ENCODE assay signal across 8 mouse cellular contexts in the genomic region with DNA sequence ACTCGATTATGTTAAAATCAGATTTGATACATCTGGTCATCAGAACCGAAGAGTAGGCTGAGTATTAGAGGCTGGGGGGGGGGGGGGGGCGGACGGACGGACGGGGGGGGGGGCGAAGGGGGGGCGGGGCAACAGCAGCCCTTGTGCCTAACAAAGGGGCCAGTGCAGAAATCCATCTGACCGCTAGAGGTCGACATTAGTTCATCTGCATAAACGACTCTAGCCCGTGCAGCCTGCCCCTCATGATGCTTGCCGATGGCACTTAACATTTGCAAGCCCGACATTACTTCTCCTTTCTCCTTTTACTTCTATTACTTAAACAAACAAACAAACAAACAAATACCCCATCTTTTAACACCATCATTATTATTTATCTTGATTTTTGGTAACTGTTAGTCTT. TPM values are rescaled to one million over a fixed set of nuclear protein-coding genes. Genes with fewer than 3 reads are reported as not detected.
A peak's percentile ranks its signal among the peaks of the same experiment; 100 is the strongest.
DNase-seq lines count a peak whose midpoint lies in the region; ATAC-seq and TF ChIP-seq lines count a peak whose summit lies in the region.

No protein-coding gene starts in this region.

- no peaks in the 10 kb centered on the region for H3K9me3 ChIP-seq in ES-Bruce4 (replicated peaks; ENCODE audit: control insufficient read depth, insufficient read depth, low read length, poor library complexity, severe bottlenecking)
- no peaks in the 10 kb centered on the region for H3K9me3 ChIP-seq in embryonic facial prominence, embryonic 12.5 days
- H3K9me3 ChIP-seq in lung, embryonic 15.5 days = no peaks in the 10 kb centered on the region

- H3K9ac ChIP-seq in ES-Bruce4 (ENCODE audit: low read depth, poor library complexity, severe bottlenecking) = no peak overlapping the region
- no peak overlapping the region for H3K9ac ChIP-seq in embryonic facial prominence, embryonic 12.5 days
- H3K9ac ChIP-seq in lung, embryonic 15.5 days = no peak overlapping the region

- no peaks in the 10 kb centered on the region for H3K36me3 ChIP-seq in ES-Bruce4 (ENCODE audit: control insufficient read depth, insufficient read depth, low read length, poor library complexity, severe bottlenecking)
- no peaks in the 10 kb centered on the region for H3K36me3 ChIP-seq in embryonic facial prominence, embryonic 12.5 days
- H3K36me3 ChIP-seq in lung, embryonic 15.5 days = no peaks in the 10 kb centered on the region

- H3K4me2 ChIP-seq in embryonic facial prominence, embryonic 12.5 days (replicated peaks) = 0 out of 2 replicates have a peak overlapping the region, but pooled peaks have one; percentile 19
- peak overlapping the region; percentile 3; the same call in 1 of the 2 replicates for H3K4me2 ChIP-seq in lung, embryonic 15.5 days

- no peaks in the 10 kb centered on the region for H3K4me1 ChIP-seq in ES-Bruce4 (ENCODE audit: control insufficient read depth, insufficient read depth, low read length)
- no peaks in the 10 kb centered on the region for H3K4me1 ChIP-seq in embryonic facial prominence, embryonic 12.5 days
- H3K4me1 ChIP-seq in lung, embryonic 15.5 days = 0 out of 2 replicates have a peak, but pooled peaks cover 6% of the 10 kb centered on the region

- H3K27me3 ChIP-seq in ES-Bruce4 (ENCODE audit: control insufficient read depth, insufficient read depth, low read length, poor library complexity, severe bottlenecking) = no peaks in the 10 kb centered on the region; the same call in 1 of the 2 replicates
- no peaks in the 10 kb centered on the region for H3K27me3 ChIP-seq in embryonic facial prominence, embryonic 12.5 days
- H3K27me3 ChIP-seq in lung, embryonic 15.5 days = no peaks in the 10 kb centered on the region

- H3K4me3 ChIP-seq in ES-Bruce4 (ENCODE audit: low read depth, low read length) = no peak overlapping the region
- no peak overlapping the region for H3K4me3 ChIP-seq in embryonic facial prominence, embryonic 12.5 days
- H3K4me3 ChIP-seq in lung, embryonic 15.5 days = no peak overlapping the region

- no peak for ATAC-seq in embryonic facial prominence, embryonic 12.5 days (ENCODE audit: insufficient number of reproducible peaks, insufficient read depth, low FRiP score, low TSS enrichment)
- ATAC-seq in lung, embryonic 15.5 days (ENCODE audit: borderline replicate concordance, extremely low read depth, low FRiP score, low TSS enrichment) = no peak; the same call in 1 of the 2 replicates
- ATAC-seq in erythroid progenitor cell, adult 5-6 weeks (replicated peaks; ENCODE audit: low FRiP score, poor library complexity, severe bottlenecking) = no peak

- no peak for TF ChIP-seq POLR2A in ES-Bruce4 (IDR thresholded peaks at IDR 0.05; ENCODE audit: insufficient read depth, low read length)

- H3K27ac ChIP-seq in ES-Bruce4 (ENCODE audit: insufficient read depth, low read length) = no peak overlapping the region
- no peak overlapping the region for H3K27ac ChIP-seq in embryonic facial prominence, embryonic 12.5 days
- H3K27ac ChIP-seq in lung, embryonic 15.5 days = no peak overlapping the region

- 5% methylated on average over 8 of the region's 14 CpGs for WGBS in embryonic facial prominence, embryonic 12.5 days
- WGBS in lung, embryonic 15.5 days = 2% methylated on average over 8 of the region's 14 CpGs

- peak; percentile 75 for DNase-seq in adrenal gland, postnatal 14 days
- peak; percentile 73 for DNase-seq in heart, postnatal 4 days
- DNase-seq in kidney, postnatal 4 days = peak; percentile 82 to 85
- peak; percentile 35 for DNase-seq in ovary, postnatal 36 days (ENCODE audit: low spot score)

- peak; percentile 74 for TF ChIP-seq CTCF in ES-Bruce4 (IDR thresholded peaks at IDR 0.05; ENCODE audit: low read depth, low read length)

- no peak for TF ChIP-seq EP300 in ES-Bruce4 (IDR thresholded peaks at IDR 0.05; ENCODE audit: insufficient read depth, low read depth, low read length)

RNA-seq across cellular contexts. Expression of gene Anapc4, which starts 45.0 kb away (rescaled TPM):
- polyA plus RNA-seq in ES-Bruce4 (2011; ENCODE audit: insufficient read depth, insufficient read length, low read depth, missing spikeins) = 67.2 and 72.1 TPM in 2 replicates
- 57.5 and 66.8 TPM in 2 replicates for total RNA-seq in adrenal gland, postnatal 14 days (2021)
- polyA plus RNA-seq in embryonic facial prominence, embryonic 12.5 days (2016; fragmentation: Nextera tagmentation; extraction: Ambion mirVana) = 127 and 128 TPM in 2 replicates
- 10 to 100 TPM; 55.9 to 61.3 TPM for total RNA-seq in heart, postnatal 4 days (2021)
- 107 and 113 TPM in 2 replicates for polyA plus RNA-seq in lung, embryonic 15.5 days (2015; fragmentation: Nextera tagmentation; extraction: Ambion mirVana)
- total RNA-seq in erythroid progenitor cell, adult 5-6 weeks (2015; ENCODE audit: low replicate concordance) = 15.5 and 16.2 TPM in 2 replicates
- 22.3 and 55.4 TPM in 2 replicates for total RNA-seq in erythroid progenitor cell, adult 5-6 weeks (2017; ENCODE audit: low replicate concordance)
